Mouse (Mus musculus): ENCODE results near the gene Ndufa3. TPM values are rescaled to one million over a fixed set of nuclear protein-coding genes. Genes with fewer than 3 reads are reported as not detected.
"Not testable (repeated sequence)": the region's sequence is repeated elsewhere in the genome, so short reads cannot be mapped to it uniquely, and the experiment has no call there.

The Ndufa3 gene
- polyA plus RNA-seq, 1 experiment from 2014 or later: 526 TPM

- Histone ChIP-seq H3K9me3 (ENCODE audit: control insufficient read depth, low read length) (no peaks in the 10 kb centered on the region), H3K4me3 (ENCODE audit: low read length) (no peak overlapping the region), H3K36me3 (ENCODE audit: control insufficient read depth, insufficient read depth, low read length) (no peaks in the 10 kb centered on the region), H3K27me3 (replicated peaks; ENCODE audit: control insufficient read depth, insufficient read depth, low read length) (no peaks in the 10 kb centered on the region), H3K27ac (ENCODE audit: low read depth, low read length) (no peak overlapping the region), H3K4me2 (ENCODE audit: low read length) (no peak overlapping the region), H3K4me1 (ENCODE audit: control insufficient read depth, insufficient read depth, low read depth, low read length) (no peaks in the 10 kb centered on the region), H3K9ac (ENCODE audit: low read depth, low read length) (no peak overlapping the region)
- ATAC-seq: no peak
- WGBS: 17% methylated on average over 6 of the region's 6 CpGs
Measured at GRCm38 (mm10) chr7:3585763-3586162, 31.4 kb upstream of the Ndufa3 start.

- Histone ChIP-seq H3K27ac (ENCODE audit: low read depth, low read length) (no peak overlapping the region), H3K4me1 (ENCODE audit: control insufficient read depth, insufficient read depth, low read depth, low read length) (no peaks in the 10 kb centered on the region), H3K4me2 (ENCODE audit: low read length) (no peak overlapping the region), H3K9me3 (ENCODE audit: control insufficient read depth, low read length) (no peaks in the 10 kb centered on the region), H3K9ac (ENCODE audit: low read depth, low read length) (no peak overlapping the region), H3K36me3 (ENCODE audit: control insufficient read depth, insufficient read depth, low read length) (no peaks in the 10 kb centered on the region), H3K4me3 (ENCODE audit: low read length) (no peak overlapping the region), H3K27me3 (replicated peaks; ENCODE audit: control insufficient read depth, insufficient read depth, low read length) (no peaks in the 10 kb centered on the region)
- no peak for ATAC-seq
- WGBS: 2% methylated on average over 5 of the region's 5 CpGs
Measured at GRCm38 (mm10) chr7:3586255-3586654, 30.9 kb upstream of the Ndufa3 start.

- 71% methylated on average over 1 of the region's 1 CpGs for WGBS
- H3K9ac ChIP-seq (ENCODE audit: low read depth, low read length): no peak overlapping the region
- no peaks in the 10 kb centered on the region for H3K36me3 ChIP-seq (ENCODE audit: control insufficient read depth, insufficient read depth, low read length)
- ATAC-seq: no peak
- no peaks in the 10 kb centered on the region for H3K9me3 ChIP-seq (ENCODE audit: control insufficient read depth, low read length)
- no peak overlapping the region for H3K27ac ChIP-seq (ENCODE audit: low read depth, low read length)
- no peak overlapping the region for H3K4me2 ChIP-seq (ENCODE audit: low read length)
- H3K4me1 ChIP-seq (ENCODE audit: control insufficient read depth, insufficient read depth, low read depth, low read length): no peaks in the 10 kb centered on the region
- no peaks in the 10 kb centered on the region for H3K27me3 ChIP-seq (replicated peaks; ENCODE audit: control insufficient read depth, insufficient read depth, low read length)
- no peak overlapping the region for H3K4me3 ChIP-seq (ENCODE audit: low read length)
Measured at GRCm38 (mm10) chr7:3587292-3587691, 29.9 kb upstream of the Ndufa3 start.

GRCm38 (mm10) chr7:3590550-3590949 is 26.6 kb upstream of the Ndufa3 start:
- WGBS: 80% methylated on average over 3 of the region's 3 CpGs
- H3K9ac ChIP-seq (ENCODE audit: low read depth, low read length): no peak overlapping the region
- no peaks in the 10 kb centered on the region for H3K27me3 ChIP-seq (replicated peaks; ENCODE audit: control insufficient read depth, insufficient read depth, low read length)
- H3K4me2 ChIP-seq (ENCODE audit: low read length): no peak overlapping the region
- no peak overlapping the region for H3K4me3 ChIP-seq (ENCODE audit: low read length)
- no peaks in the 10 kb centered on the region for H3K36me3 ChIP-seq (ENCODE audit: control insufficient read depth, insufficient read depth, low read length)
- H3K27ac ChIP-seq (ENCODE audit: low read depth, low read length): no peak overlapping the region
- no peaks in the 10 kb centered on the region for H3K9me3 ChIP-seq (ENCODE audit: control insufficient read depth, low read length)
- ATAC-seq: no peak
- H3K4me1 ChIP-seq (ENCODE audit: control insufficient read depth, insufficient read depth, low read depth, low read length): no peaks in the 10 kb centered on the region

GRCm38 (mm10) chr7:3591534-3591933 is 25.6 kb upstream of the Ndufa3 start:
- H3K9me3 ChIP-seq (ENCODE audit: control insufficient read depth, low read length): no peaks in the 10 kb centered on the region
- H3K4me3 ChIP-seq (ENCODE audit: low read length): no peak overlapping the region
- no peak overlapping the region for H3K9ac ChIP-seq (ENCODE audit: low read depth, low read length)
- H3K27me3 ChIP-seq (replicated peaks; ENCODE audit: control insufficient read depth, insufficient read depth, low read length): no peaks in the 10 kb centered on the region
- ATAC-seq: no peak
- WGBS: 83% methylated on average over 1 of the region's 1 CpGs
- no peaks in the 10 kb centered on the region for H3K36me3 ChIP-seq (ENCODE audit: control insufficient read depth, insufficient read depth, low read length)
- no peak overlapping the region for H3K4me2 ChIP-seq (ENCODE audit: low read length)
- no peak overlapping the region for H3K27ac ChIP-seq (ENCODE audit: low read depth, low read length)
- no peaks in the 10 kb centered on the region for H3K4me1 ChIP-seq (ENCODE audit: control insufficient read depth, insufficient read depth, low read depth, low read length)

DNA sequence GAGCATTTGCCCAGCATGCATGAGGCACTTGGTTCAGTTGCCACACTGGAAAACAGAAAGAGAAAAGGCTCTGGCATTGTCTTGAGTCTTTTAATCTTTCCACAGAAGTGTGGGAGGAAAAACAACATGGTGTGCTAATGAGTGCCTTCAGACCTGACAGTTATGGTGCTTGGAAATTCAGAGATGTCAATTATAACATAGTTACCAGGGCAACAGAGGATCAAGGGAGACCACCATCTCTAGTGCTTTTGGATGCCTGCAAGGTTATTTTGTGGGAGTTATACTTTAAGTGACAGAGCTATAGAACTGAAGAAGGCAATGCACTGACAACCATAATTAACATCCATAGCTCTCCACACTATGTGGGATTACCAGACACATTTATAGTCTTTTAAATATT is 23.3 kb upstream of the Ndufa3 start:
- no peak overlapping the region for H3K4me2 ChIP-seq (ENCODE audit: low read length)
- H3K9me3 ChIP-seq (ENCODE audit: control insufficient read depth, low read length): no peaks in the 10 kb centered on the region
- H3K36me3 ChIP-seq (ENCODE audit: control insufficient read depth, insufficient read depth, low read length): no peaks in the 10 kb centered on the region
- no peaks in the 10 kb centered on the region for H3K4me1 ChIP-seq (ENCODE audit: control insufficient read depth, insufficient read depth, low read depth, low read length)
- H3K27ac ChIP-seq (ENCODE audit: low read depth, low read length): no peak overlapping the region
- no peak overlapping the region for H3K9ac ChIP-seq (ENCODE audit: low read depth, low read length)
- no peaks in the 10 kb centered on the region for H3K27me3 ChIP-seq (replicated peaks; ENCODE audit: control insufficient read depth, insufficient read depth, low read length)
- no peak overlapping the region for H3K4me3 ChIP-seq (ENCODE audit: low read length)
- ATAC-seq: no peak

DNA sequence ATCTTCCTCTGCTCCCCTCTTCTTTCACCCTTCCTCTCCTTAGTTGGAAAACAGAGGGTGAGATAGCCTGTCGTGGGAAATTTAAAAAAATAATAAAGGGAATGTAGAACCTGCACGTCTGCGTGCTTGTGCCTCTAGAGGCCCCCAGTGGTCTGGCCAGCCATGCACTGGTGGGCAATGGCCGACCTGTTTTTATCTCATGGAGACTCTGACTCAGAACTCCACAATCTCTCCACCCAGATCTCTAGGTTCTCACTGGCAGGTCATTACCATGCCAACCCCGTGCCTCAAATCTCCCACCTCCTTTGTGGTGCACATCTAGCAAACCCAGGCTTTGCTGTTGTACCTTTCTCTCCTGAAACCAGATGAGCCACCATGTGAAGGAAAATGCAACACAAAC is 22.5 kb upstream of the Ndufa3 start:
- no peaks in the 10 kb centered on the region for H3K4me1 ChIP-seq (ENCODE audit: control insufficient read depth, insufficient read depth, low read depth, low read length)
- no peaks in the 10 kb centered on the region for H3K9me3 ChIP-seq (ENCODE audit: control insufficient read depth, low read length)
- ATAC-seq: no peak
- no peak overlapping the region for H3K4me3 ChIP-seq (ENCODE audit: low read length)
- 25% methylated on average over 5 of the region's 5 CpGs for WGBS
- H3K9ac ChIP-seq (ENCODE audit: low read depth, low read length): no peak overlapping the region
- H3K36me3 ChIP-seq (ENCODE audit: control insufficient read depth, insufficient read depth, low read length): no peaks in the 10 kb centered on the region
- no peaks in the 10 kb centered on the region for H3K27me3 ChIP-seq (replicated peaks; ENCODE audit: control insufficient read depth, insufficient read depth, low read length)
- H3K4me2 ChIP-seq (ENCODE audit: low read length): peak overlapping the region; percentile 29; the same call in 1 of the 2 replicates
- H3K27ac ChIP-seq (ENCODE audit: low read depth, low read length): no peak overlapping the region

DNA sequence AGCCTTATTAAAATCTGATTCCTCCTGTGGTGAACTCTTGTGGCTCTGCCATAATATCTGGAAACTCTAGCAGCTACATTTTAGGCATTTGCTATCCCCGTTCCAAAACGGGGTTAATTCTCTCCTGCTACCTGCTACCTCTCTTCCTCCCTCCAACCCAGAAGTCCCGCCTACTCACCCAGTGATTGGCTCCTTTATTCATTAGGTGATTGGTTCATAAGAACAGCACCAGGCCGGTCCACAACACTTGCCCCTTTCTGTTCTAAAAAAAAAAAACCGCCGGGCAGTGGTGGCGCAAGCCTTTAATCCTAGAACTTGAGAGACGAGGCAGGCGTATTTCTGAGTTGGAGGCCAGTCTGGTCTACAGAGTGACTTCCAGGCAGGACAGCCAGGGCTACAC is 22.0 kb upstream of the Ndufa3 start:
- Histone ChIP-seq H3K4me1 (ENCODE audit: control insufficient read depth, insufficient read depth, low read depth, low read length) (no peaks in the 10 kb centered on the region), H3K27me3 (replicated peaks; ENCODE audit: control insufficient read depth, insufficient read depth, low read length) (no peaks in the 10 kb centered on the region), H3K27ac (ENCODE audit: low read depth, low read length) (no peak overlapping the region), H3K9ac (ENCODE audit: low read depth, low read length) (no peak overlapping the region), H3K4me2 (ENCODE audit: low read length) (peak overlapping the region; percentile 29), H3K4me3 (ENCODE audit: low read length) (0 out of 2 replicates have a peak overlapping the region, but pooled peaks have one; percentile 6), H3K9me3 (ENCODE audit: control insufficient read depth, low read length) (no peaks in the 10 kb centered on the region), H3K36me3 (ENCODE audit: control insufficient read depth, insufficient read depth, low read length) (no peaks in the 10 kb centered on the region)
- ATAC-seq: no peak
- WGBS: 19% methylated on average over 9 of the region's 9 CpGs

DNA sequence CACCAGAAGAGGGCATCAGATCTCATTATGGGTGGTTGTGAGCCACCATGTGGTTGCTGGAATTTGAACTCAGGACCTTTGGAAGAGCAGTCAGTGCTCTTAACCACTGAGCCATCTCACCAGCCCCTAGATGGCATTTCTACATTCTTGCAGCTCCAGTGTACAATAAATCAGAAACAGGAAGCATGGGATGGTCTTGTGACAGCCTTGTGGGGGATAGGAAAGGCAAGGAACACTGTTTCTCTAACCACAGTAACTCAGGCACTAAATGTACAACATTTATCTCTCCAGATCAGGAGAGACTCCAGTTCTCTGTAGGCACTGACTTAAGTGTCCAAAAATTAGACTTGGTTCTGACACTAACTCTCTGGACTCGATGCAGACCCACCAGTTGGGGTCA is 19.4 kb upstream of the Ndufa3 start:
- ATAC-seq; H3K36me3 ChIP-seq (ENCODE audit: control insufficient read depth, insufficient read depth, low read length); H3K9me3 ChIP-seq (ENCODE audit: control insufficient read depth, low read length); H3K4me1 ChIP-seq (ENCODE audit: control insufficient read depth, insufficient read depth, low read depth, low read length); H3K4me2 ChIP-seq (ENCODE audit: low read length); H3K27ac ChIP-seq (ENCODE audit: low read depth, low read length); H3K4me3 ChIP-seq (ENCODE audit: low read length); H3K9ac ChIP-seq (ENCODE audit: low read depth, low read length); H3K27me3 ChIP-seq (replicated peaks; ENCODE audit: control insufficient read depth, insufficient read depth, low read length): not testable (repeated sequence)
- 58% methylated on average over 1 of the region's 1 CpGs for WGBS

- Histone ChIP-seq H3K4me1 (ENCODE audit: control insufficient read depth, insufficient read depth, low read depth, low read length) (no peaks in the 10 kb centered on the region), H3K9me3 (ENCODE audit: control insufficient read depth, low read length) (no peaks in the 10 kb centered on the region), H3K27me3 (replicated peaks; ENCODE audit: control insufficient read depth, insufficient read depth, low read length) (no peaks in the 10 kb centered on the region), H3K4me2 (ENCODE audit: low read length) (no peak overlapping the region), H3K4me3 (ENCODE audit: low read length) (no peak overlapping the region), H3K36me3 (ENCODE audit: control insufficient read depth, insufficient read depth, low read length) (no peaks in the 10 kb centered on the region), H3K9ac (ENCODE audit: low read depth, low read length) (no peak overlapping the region), H3K27ac (ENCODE audit: low read depth, low read length) (no peak overlapping the region)
- 10% methylated on average over 4 of the region's 4 CpGs for WGBS
- ATAC-seq: peak; percentile 61
Measured at GRCm38 (mm10) chr7:3601119-3601518, 16.1 kb upstream of the Ndufa3 start.

Measured in hindbrain, embryonic 16.5 days (tissue).